24 mouse cellular contexts compared by ENCODE assay signal in the genomic region with DNA sequence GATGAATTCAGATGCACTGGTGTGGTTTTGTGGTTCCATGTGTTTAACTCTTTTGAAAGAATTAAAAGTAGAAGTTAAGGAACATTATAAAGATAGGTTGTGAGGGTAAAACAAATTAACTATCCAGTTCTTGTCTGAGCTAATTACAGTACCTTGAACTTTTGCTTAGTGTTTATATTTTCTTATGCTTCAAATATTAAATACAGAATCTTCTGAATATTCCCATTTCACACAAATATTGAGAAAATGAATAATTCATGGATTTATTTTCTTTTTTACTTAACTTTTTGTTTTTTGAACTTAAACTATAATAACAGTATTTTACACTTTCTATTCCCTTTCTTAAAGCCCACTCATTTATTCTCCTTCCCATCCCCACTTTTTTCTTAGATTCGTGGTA. TPM values are rescaled to one million over a fixed set of nuclear protein-coding genes. Genes with fewer than 3 reads are reported as not detected.
"Had no signal": no experiment of that assay in that cellular context is flagged by ENCODE, and none has a peak within 500 bp of the region (broad histone marks: within the 10 kb centered on the region; RNA-seq: fewer than 3 reads in every experiment).

No protein-coding gene starts in this region.

- H3K9me3 ChIP-seq: neural tube, embryonic 13.5 days; neural tube, embryonic 15.5 days; stomach, embryonic 15.5 days had no signal

- H3K27ac ChIP-seq: neural tube, embryonic 13.5 days; neural tube, embryonic 15.5 days; stomach, embryonic 15.5 days; stomach, postnatal 0 days had no signal

- H3K9ac ChIP-seq: neural tube, embryonic 13.5 days; neural tube, embryonic 15.5 days; stomach, embryonic 15.5 days had no signal

- DNase-seq: retina, postnatal 1 day; right cerebral cortex, adult 18-20 months; right cerebral cortex, postnatal 14 days; right cerebral cortex, postnatal 25 days; right cerebral cortex, postnatal 4 days; spleen, adult 18-20 months; thymus, adult 18-20 months; thymus, adult 2 months; thymus, postnatal 14 days; thymus, postnatal 25 days; thymus, postnatal 36 days; thymus, postnatal 4 days had no signal

- H3K27me3 ChIP-seq: neural tube, embryonic 13.5 days; neural tube, embryonic 15.5 days; stomach, embryonic 15.5 days had no signal

- H3K4me1 ChIP-seq: neural tube, embryonic 13.5 days; neural tube, embryonic 15.5 days; stomach, embryonic 15.5 days had no signal

- H3K4me3 ChIP-seq: neural tube, embryonic 13.5 days; neural tube, embryonic 15.5 days; stomach, embryonic 15.5 days had no signal

- H3K36me3 ChIP-seq: neural tube, embryonic 13.5 days; neural tube, embryonic 15.5 days; stomach, embryonic 15.5 days had no signal

RNA-seq across cellular contexts. Expression of gene Olfr24, which starts 8.2 kb away (rescaled TPM):
- total RNA-seq: neutrophil, adult 5-6 weeks had no signal
- polyA plus RNA-seq: neural tube, embryonic 13.5 days; neural tube, embryonic 14.5 days; neural tube, embryonic 15.5 days; small intestine, adult 2 months; spleen, adult 2 months; stomach, embryonic 14.5 days; stomach, embryonic 15.5 days; stomach, embryonic 16.5 days; stomach, postnatal 0 days; thymus, adult 2 months; thymus, postnatal 0 days; urinary bladder, adult 2 months had no signal
